Mouse (Mus musculus): ENCODE data around the gene Slc35d2.

GRCm38 (mm10) chr13:64090278-64090677, 38.9 kb downstream of the Slc35d2 start:
- TF ChIP-seq POLR2A (IDR thresholded peaks at IDR 0.05; ENCODE audit: borderline replicate concordance, control insufficient read depth, low read depth, low read length) (no peak), CTCF (IDR thresholded peaks at IDR 0.05; ENCODE audit: control insufficient read depth, insufficient read depth, low read length) (no peak)
